Mouse (Mus musculus): Measurements from ENCODE around the gene Bsg.
A peak's percentile ranks its signal among the peaks of the same experiment; 100 is the strongest.

The Bsg gene

DNA sequence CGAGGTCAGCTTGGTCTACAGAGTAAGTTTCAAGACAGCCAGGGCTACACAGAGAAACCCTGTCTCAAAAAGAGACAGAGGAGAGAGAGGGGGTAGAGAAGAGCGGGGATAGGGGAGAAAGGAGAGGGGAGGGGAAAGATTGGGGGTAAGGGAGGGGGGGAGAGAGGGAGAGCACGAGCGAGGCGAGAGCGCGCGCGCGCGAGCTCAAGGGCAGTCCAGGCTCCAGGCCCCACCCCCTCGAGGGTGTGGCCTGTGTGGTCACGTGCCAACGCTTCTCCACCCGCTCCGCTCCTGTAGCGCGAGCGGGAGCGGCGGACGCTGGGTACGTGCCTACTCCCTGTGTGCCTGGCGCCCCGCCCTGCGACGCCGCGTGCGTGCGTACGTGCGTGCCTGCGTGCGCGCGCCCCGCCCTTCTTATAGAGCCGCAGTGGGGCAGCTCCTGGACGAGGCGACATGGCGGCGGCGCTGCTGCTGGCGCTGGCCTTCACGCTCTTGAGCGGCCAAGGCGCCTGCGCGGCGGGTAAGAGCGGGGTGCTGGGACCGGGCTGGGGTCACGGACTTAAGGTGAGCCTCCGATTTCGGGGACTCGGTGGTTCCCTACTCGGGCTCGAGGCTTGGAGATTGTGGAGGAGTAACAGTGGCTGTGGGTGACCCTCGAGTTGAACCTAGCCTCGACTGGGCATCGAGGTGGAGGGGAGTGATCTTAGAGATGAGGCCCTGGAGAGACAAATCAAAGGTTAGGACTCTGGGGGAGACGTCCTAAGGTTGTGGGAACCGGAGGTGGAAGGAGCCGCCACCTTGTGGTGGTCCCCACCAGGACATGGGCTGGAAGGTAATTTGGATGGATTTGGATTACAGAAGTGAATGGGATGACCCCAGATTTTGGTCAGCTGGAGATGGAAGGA, at the start of gene Bsg:
Gene Bsg, plus strand, starts transcription at position 427 of the 905 bp plus-strand sequence.
- peak; percentile 100 for DNase-seq

DNA sequence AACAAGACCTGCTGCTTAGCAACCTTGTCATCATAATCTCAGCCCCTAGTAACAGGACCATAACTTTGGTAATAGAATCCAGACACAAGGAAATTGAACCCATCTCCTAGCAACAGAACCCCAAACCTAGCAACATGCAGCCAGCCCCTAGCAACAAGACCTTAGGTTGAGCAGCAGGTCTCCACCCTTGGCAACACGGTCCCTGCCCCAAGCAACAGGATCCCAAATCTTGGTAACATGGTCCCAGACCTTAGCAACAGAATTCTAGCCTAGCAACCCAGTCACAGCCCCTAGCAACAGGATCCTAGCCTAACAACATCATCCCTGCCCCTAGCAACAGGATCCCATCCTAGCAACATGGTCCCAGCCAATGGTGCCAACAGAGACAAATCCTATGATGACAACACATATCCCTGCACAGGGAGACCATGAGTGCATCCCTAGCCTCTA, 49.3 kb upstream of the Bsg start:
- DNase-seq = no peak

GRCm38 (mm10) chr10:79658829-79659228, 45.5 kb upstream of the Bsg start:
- no peak for DNase-seq

GRCm38 (mm10) chr10:79660298-79660697, 44.0 kb upstream of the Bsg start:
- peak in 1 of 2 experiments; percentile 57 for DNase-seq

- DNase-seq = no peak
Measured at GRCm38 (mm10) chr10:79661861-79662260, 42.4 kb upstream of the Bsg start.

- peak; percentile 84 to 93 for DNase-seq
Measured at GRCm38 (mm10) chr10:79664131-79664665, 40.1 kb upstream of the Bsg start, which contains the start of gene Madcam1. Gene Madcam1, plus strand, starts transcription at chr10:79664559.

- DNase-seq = no peak
Measured at GRCm38 (mm10) chr10:79665051-79665450, 39.2 kb upstream of the Bsg start.

DNA sequence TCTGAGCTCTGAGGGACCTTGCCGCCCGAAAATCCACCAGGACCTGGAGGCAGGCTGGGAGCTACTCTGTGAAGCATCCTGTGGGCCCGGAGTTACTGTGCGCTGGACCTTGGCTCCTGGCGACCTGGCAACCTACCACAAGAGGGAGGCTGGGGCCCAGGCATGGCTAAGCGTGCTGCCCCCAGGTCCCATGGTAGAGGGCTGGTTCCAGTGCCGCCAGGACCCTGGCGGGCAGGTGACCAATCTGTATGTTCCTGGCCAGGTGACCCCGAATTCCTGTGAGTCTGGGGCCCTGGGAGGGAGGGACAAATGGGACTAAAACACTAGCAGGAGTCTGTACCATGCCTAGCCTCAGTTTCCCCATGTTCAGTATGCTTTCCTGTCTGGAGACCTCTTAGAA, 37.8 kb upstream of the Bsg start:
- DNase-seq = no peak

- DNase-seq = no peak
Measured at GRCm38 (mm10) chr10:79668076-79668475, 36.2 kb upstream of the Bsg start.

DNA sequence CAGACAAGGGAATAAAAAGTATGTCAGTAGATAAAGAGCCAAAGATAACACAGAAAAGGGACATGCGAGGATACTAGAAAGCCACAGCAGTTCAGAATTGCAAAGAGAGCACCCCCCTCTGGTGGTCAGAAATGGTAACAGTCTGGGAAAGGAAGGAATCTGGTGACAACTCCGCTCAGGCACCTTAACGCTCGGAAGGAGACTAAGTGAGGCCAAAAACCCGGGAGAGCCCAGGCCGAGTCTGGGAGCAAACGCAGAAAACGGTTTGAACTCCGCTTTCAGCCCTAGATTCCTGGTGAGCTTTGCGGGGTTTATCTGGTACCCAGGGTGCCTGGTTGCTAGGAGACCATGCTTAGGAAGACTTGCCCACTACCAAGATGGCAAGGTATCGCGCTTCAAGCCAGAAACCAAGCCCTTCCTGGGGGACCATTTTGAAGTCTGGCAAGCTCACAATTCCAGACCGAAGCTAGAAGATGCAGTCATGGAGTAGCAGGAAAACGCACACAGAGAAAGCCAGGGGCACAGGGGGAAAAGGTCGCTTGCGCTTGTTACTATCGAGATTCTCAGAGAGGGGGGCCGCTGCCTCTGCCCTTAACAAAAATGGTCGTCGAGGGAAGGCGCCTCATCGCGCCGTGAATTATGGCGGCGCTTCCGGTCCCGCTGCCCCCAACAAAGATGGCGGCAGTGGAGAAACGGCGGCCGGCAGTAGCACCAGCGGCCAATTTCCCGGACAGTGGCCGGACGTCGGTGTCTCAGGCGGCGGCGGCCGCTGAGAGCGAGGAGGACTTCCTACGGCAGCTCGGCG, 35.3 kb upstream of the Bsg start, which contains the start of gene Tpgs1:
Gene Tpgs1, plus strand, starts transcription at position 599 of the 805 bp plus-strand sequence.
- DNase-seq = peak; percentile 96

DNA sequence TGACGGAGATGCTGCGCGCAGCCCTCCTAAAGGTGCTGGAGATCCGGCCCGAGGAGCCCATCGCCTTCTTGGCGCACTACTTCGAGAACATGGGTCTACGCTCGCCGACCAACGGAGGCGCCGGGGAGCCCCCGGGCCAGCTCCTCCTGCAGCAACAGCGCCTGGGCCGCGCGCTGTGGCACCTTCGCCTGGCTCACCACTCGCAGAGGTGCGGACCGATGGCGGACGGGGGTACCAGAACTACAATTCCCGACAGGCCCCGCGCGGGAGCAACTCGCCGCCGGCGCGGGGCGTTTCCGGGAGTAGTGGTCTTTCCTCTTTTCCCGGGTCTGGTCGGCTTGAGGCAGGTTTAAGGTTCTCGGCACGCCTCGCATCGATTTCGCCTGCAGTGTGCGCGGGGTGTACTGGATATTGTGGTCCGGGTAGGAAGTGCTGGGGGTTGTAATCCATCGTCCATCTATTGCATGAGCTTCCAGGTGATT, 34.7 kb upstream of the Bsg start:
- DNase-seq = peak; percentile 86 to 90

- DNase-seq = peak in 1 of 2 experiments; percentile 53
Measured at GRCm38 (mm10) chr10:79670071-79670888, 34.0 kb upstream of the Bsg start.

DNA sequence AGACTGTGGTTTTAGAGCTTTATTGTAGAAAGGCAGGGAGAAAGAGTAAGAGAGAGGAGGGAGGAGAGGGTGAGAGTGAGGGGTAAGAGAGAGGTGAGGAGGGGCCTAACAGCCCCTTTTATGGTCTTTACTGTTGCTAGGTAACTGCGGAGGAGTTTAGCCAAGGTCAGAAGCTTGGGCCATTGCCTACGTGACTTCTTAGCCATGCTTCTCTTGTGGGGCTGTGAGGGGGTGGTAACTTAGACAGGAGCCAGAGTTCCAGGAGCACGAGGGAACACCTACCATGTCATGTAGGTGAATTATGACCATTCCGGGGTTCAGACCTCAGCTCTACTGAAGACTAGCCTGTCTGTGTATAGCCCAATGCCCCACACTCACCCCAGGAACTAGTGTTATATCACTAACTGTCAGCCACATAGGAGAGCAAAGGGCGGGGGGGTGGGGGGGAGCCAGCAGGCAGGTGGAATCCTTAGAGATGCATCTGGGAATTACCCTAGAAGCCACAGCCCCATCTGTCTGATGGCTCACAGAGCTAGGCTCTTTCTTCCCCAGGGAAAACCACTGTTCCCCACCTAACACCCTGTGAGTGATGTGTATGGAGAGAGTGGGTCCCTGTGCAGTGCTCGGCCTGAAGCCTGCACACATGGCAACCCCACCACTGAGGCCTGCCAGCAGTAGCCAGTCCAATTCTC, 32.7 kb upstream of the Bsg start:
- DNase-seq = no peak

- DNase-seq = no peak
Measured at GRCm38 (mm10) chr10:79672088-79672455, 32.2 kb upstream of the Bsg start.

DNA sequence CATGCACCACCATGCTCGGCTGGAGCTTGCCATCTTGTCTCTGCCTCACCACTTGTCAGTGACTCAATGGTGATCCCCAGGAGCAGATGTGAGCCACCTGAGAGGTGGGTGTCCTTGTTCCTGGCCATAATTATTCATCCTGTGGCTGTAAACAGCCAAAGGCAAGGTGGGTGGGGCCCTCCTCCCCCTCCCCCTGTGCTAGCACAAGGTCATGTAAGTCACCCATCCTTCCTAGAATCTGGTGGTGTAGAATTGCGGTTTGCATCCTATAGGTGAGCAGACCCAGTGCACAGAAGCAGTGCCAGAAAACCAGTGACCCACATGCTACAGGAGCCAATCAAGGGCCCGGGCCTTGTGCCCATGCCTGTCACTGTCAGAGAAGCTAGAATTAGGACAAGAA, 31.2 kb upstream of the Bsg start:
- DNase-seq = no peak

- no peak for DNase-seq
Measured at GRCm38 (mm10) chr10:79675346-79676035, 28.8 kb upstream of the Bsg start.

DNA sequence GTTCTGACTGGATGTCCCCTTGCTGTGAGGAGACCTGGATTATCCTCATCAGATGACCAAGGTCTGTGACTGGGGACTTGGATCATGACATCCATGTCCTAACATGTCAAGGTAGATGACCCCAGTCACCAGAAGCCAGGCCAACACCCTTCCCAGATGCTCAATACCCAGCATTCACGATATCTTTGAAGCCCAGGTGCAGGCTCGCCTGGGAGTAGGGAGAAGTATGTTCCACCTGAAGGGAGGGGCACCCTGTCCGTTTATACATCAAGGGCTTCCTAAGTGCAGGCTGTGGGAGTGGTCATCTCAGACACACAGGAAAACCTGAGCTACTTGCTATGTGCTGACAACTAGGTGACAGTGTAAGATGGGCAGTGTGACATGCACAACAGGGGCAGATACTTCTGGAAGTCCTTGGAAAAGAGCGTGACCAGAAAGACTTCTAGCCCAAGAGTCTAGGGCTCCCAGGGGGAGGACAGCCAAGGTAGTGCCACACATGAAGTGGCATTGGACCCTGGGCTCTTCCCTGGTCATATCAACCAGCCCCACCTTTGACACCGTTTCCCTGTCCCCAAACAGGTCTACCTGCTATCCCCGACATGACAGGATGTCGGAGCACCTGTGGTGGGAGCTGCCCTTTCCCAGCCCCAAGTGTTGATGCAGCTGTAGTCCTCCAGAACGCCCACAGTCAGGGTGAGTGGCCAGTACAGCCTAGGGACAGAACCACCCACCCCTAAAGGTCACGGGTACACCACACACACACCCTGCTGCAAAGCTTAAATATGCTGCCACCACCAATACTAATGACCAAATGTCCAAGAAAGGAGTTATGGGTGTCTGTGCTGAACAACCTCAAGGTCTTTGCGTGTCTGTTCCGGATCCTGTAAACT, 23.4 kb upstream of the Bsg start:
- peak; percentile 42 to 50 for DNase-seq

- peak; percentile 98 to 99 for DNase-seq
Measured at GRCm38 (mm10) chr10:79681591-79682245, 22.6 kb upstream of the Bsg start, which contains the start of gene Cdc34. Gene Cdc34, plus strand, starts transcription at chr10:79682195.

GRCm38 (mm10) chr10:79682551-79682915, 21.8 kb upstream of the Bsg start:
- peak; percentile 47 for DNase-seq
